Mouse (Mus musculus): ENCODE measurements at regions not wholly inside any gene's neighbourhood (a gene's known extent, or its start where the extent isn't known, plus 50 kb on each side); places are given as distances from the start of the nearest gene placed in this dataset.

DNA sequence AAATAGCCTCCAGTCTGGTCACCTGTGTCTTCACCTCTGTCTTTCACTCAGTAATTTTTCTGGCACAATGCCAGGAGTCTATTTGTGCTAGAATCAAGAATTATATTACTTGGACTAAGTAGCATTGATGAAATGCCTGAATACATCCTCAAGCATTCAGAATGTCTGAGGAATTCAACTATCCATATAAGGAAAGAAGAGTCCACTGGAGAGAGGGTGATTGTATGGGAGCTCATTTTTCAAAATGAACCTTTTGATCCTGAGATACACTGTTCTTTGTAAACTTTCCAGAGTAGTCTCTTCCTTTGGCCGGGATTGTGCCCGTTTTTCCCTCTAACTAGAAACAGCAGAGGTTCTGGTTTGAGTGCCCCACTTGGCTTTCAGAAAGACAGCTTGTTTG is 367.0 kb upstream of the Kif18a start:
- no peak for DNase-seq (ENCODE audit: low read depth, low spot score)

- DNase-seq (ENCODE audit: low read depth, low spot score): no peak
These were observed 366.6 kb upstream of the Kif18a start for GRCm38 (mm10) chr2:108913967-108914366.

GRCm38 (mm10) chr2:108919500-108920045 is 361.0 kb upstream of the Kif18a start:
- DNase-seq (ENCODE audit: low read depth, low spot score): no peak

DNA sequence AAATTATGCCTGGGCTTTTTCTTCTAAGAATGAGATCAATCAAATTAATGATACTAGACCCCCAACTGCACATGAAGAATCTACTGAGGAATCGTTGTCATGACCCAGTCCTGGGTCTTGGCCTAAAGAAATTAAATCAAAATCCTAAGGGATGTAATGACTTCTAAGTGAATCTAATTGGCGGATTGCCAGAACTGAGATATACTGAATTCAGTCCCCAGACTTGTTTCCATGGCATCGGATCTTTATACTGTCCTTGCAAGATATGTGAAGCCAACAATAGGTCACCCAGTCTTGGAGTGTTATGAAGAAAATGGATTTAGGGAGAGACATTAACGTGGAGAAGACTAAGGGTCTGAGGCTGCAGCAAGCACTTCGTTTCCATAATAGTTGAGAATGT is 360.4 kb upstream of the Kif18a start:
- DNase-seq (ENCODE audit: low read depth, low spot score): no peak

- DNase-seq (ENCODE audit: low read depth, low spot score): no peak
These were observed 344.4 kb upstream of the Kif18a start for GRCm38 (mm10) chr2:108935981-108936762.

DNA sequence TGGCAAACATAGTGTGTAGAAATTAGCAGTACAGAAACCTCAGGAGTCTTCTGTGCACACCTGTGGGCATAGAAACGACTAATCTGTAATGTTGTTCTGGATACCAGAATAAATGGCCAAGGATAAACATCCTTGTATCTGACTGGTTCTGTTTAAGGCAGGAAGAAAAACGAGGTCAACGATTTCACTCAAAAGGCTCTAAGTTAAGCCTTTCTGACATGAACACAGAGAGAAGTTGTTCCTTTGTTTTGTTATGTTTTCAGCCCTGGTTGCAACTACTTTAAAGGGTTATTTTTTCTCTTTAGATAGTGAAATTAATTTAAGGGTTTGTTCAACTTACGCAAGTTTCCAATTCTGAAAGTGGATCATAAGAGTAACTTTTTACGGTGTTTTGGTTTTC is 299.6 kb upstream of the Kif18a start:
- DNase-seq (ENCODE audit: low read depth, low spot score): no peak

DNA sequence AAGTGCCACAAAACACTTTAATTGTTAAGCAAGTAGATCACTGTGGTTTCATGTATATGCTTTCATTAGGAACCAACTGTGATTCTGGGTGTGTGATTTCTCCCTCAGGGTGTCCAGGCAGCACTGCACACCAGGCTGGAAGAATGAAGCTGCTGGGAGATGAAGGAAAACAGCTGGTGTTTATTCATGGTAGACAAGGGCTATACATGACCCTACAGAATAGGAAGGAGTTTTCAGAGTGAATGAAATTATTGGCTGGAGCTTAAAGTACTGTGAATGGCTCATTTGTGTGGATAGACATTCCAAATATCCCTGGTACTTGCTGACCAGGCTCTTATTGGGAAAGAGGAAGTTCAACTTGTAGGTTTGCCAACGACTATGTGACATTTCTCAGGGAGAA is 264.3 kb upstream of the Kif18a start:
- DNase-seq (ENCODE audit: low read depth, low spot score): no peak

- no peak for DNase-seq (ENCODE audit: low read depth, low spot score)
These were observed 263.4 kb upstream of the Kif18a start for GRCm38 (mm10) chr2:109017018-109017707.

DNA sequence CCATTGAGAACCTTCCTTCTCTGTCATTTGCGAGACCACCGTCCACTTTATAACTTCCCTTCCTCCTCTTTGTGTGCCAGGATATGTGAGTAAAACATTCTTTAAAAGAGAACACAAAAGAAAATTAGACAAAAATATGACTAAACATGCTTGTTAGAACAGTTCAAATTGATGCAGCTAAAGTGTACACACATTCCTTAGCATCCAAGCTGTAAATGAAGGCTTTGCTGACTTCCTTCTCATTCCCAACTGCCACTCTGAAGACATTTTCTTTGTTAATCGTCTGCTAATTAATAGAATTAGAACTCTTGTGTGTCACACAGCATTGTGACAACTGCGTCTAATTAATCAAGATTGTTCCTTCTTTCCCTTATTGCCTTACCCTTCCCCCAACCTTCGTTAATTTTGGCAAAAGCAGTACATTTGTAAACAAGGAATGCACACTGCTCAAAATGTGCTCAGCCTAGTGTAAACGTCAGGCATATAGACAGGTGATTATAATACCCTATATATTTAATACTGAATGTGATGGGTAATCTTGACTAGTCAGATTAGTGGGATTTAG is 242.3 kb upstream of the Kif18a start:
- DNase-seq (ENCODE audit: low read depth, low spot score): no peak
